Mouse (Mus musculus) lung, postnatal 25 days (tissue): ENCODE data around the gene Vmn1r224.

Experiments
- DNase-seq: peaks from one replicate; pipeline ENCODE4 v3.0.0; 2022; ENCODE audit warnings: low spot score

Gene Vmn1r224

GRCm38 (mm10) chr17:20413846-20414245, at the start of gene Vmn1r224:
Vmn1r224 (plus strand) TSS chr17:20414146.
- no peak for DNase-seq

- no peak for DNase-seq
These were observed 14.8 kb upstream of the Vmn1r224 start for GRCm38 (mm10) chr17:20399105-20399504.

- DNase-seq: no peak
These were observed 25.3 kb downstream of the Vmn1r224 start for GRCm38 (mm10) chr17:20439263-20439662.

GRCm38 (mm10) chr17:20473311-20473710, 59.4 kb downstream of the Vmn1r224 start:
- DNase-seq: no peak
